Mouse (Mus musculus) MEL (cell line): ENCODE results near the gene 4930568D16Rik. TPM values are rescaled to one million over a fixed set of nuclear protein-coding genes. Genes with fewer than 3 reads are reported as not detected.

ENCODE experiments used
- DNase-seq: peaks from one replicate; pipeline ENCODE4 v3.0.0; 2011; ENCODE audit warnings: low read depth, low spot score
- H3K27ac ChIP-seq: 2 replicates; pipeline ENCODE4 v1.5.1; 2012; ENCODE audit warnings: low read depth, mild to moderate bottlenecking, control low read depth, low read length, moderate library complexity; ENCODE audit not compliant: control insufficient read depth
- H3K27me3 ChIP-seq, 2 experiments: fragments of 150-350 bp in 1 of 2; sonication (generic) in 1 of 2; 2 replicates each; pipeline ENCODE4 v1.6.1; 2012; ENCODE audit warnings: low read length in 2 of 2, mild to moderate bottlenecking in 2 of 2, improper control_type of control experiment in 1 of 2, moderate library complexity in 1 of 2; ENCODE audit not compliant: insufficient read depth in 2 of 2, control insufficient read depth in 1 of 2
- H3K36me3 ChIP-seq, 2 experiments: 2 replicates each; pipeline ENCODE4 v1.6.1; 2012 to 2014; ENCODE audit warnings: low read length in 2 of 2, improper control_type of control experiment in 1 of 2, inconsistent platforms in 1 of 2, mild to moderate bottlenecking in 1 of 2; ENCODE audit not compliant: insufficient read depth in 2 of 2, control insufficient read depth in 1 of 2
- H3K4me1 ChIP-seq, 2 experiments: fragments of 150-350 bp in 1 of 2; sonication (generic) in 1 of 2; 2 replicates each; pipeline ENCODE4 v1.6.1; 2012; ENCODE audit warnings: low read length in 2 of 2, improper control_type of control experiment in 1 of 2, mild to moderate bottlenecking in 1 of 2; ENCODE audit not compliant: insufficient read depth in 2 of 2, control insufficient read depth in 1 of 2
- H3K4me3 ChIP-seq, 2 experiments: fragments of 150-350 bp in 1 of 2; sonication (generic) in 1 of 2; 2 replicates each; pipeline ENCODE4 v1.5.1; 2012; ENCODE audit warnings: low read depth in 2 of 2, low read length in 2 of 2, mild to moderate bottlenecking in 2 of 2, moderate library complexity in 2 of 2, control low read depth in 1 of 2, improper control_type of control experiment in 1 of 2; ENCODE audit not compliant: control insufficient read depth in 1 of 2, insufficient read depth in 1 of 2
- H3K79me2 ChIP-seq: 2 replicates; pipeline ENCODE4 v1.6.1; 2012; ENCODE audit warnings: mild to moderate bottlenecking, low read length, moderate library complexity; ENCODE audit not compliant: control insufficient read depth, poor library complexity, insufficient read depth
- H3K9ac ChIP-seq: 2 replicates; pipeline ENCODE4 v1.6.1; 2012; ENCODE audit warnings: low read depth, mild to moderate bottlenecking, control low read depth, low read length, moderate library complexity; ENCODE audit not compliant: control insufficient read depth, poor library complexity, severe bottlenecking
- H3K9me3 ChIP-seq: fragments of 150-350 bp; sonication (generic); replicated peaks from 2 replicates; pipeline ENCODE4 v1.6.1; 2012; ENCODE audit warnings: mild to moderate bottlenecking, low read length, improper control_type of control experiment, moderate library complexity; ENCODE audit not compliant: insufficient read depth
- BHLHE40 ChIP-seq: IDR thresholded peaks from 2 replicates; pipeline ENCODE4 v1.6.1; 2012; ENCODE audit warnings: low read depth, mild to moderate bottlenecking, inconsistent platforms, low read length, improper control_type of control experiment, borderline replicate concordance
- CHD1 ChIP-seq: IDR thresholded peaks from 2 replicates; pipeline ENCODE4 v1.6.1; 2012; ENCODE audit warnings: low read depth, mild to moderate bottlenecking, inconsistent platforms, low read length, improper control_type of control experiment
- CHD2 ChIP-seq: IDR thresholded peaks from 2 replicates; pipeline ENCODE4 v1.6.1; 2011; ENCODE audit warnings: low read length, improper control_type of control experiment
- ELF1 ChIP-seq: IDR thresholded peaks from 2 replicates; pipeline ENCODE4 v1.6.1; 2014; ENCODE audit warnings: low read depth, mild to moderate bottlenecking, inconsistent platforms, low read length, improper control_type of control experiment, moderate library complexity
- EP300 ChIP-seq, 2 experiments: IDR thresholded peaks; 2 replicates each; pipeline ENCODE4 v1.6.1; 2011; ENCODE audit warnings: improper control_type of control experiment in 2 of 2, low read length in 2 of 2, low read depth in 1 of 2, mild to moderate bottlenecking in 1 of 2
- ETS1 ChIP-seq: IDR thresholded peaks from 2 replicates; pipeline ENCODE4 v1.6.1; 2012; ENCODE audit warnings: low read depth, mild to moderate bottlenecking, inconsistent platforms, low read length, improper control_type of control experiment, moderate library complexity
- GABPA ChIP-seq: IDR thresholded peaks from 2 replicates; pipeline ENCODE4 v1.6.1; 2012; ENCODE audit warnings: low read depth, mild to moderate bottlenecking, inconsistent platforms, low read length, improper control_type of control experiment, moderate library complexity
- GATA1 ChIP-seq: IDR thresholded peaks from 2 replicates; pipeline ENCODE4 v1.6.1; 2011; ENCODE audit warnings: low read depth, low read length, improper control_type of control experiment
- JUND ChIP-seq: IDR thresholded peaks from 2 replicates; pipeline ENCODE4 v1.6.1; 2011; ENCODE audit warnings: low read depth, mild to moderate bottlenecking, improper control_type of control experiment, low read length
- MAZ ChIP-seq: IDR thresholded peaks from 2 replicates; pipeline ENCODE4 v1.6.1; 2012; ENCODE audit warnings: low read depth, mild to moderate bottlenecking, inconsistent platforms, low read length, improper control_type of control experiment
- MEF2A ChIP-seq: IDR thresholded peaks from 2 replicates; pipeline ENCODE4 v1.6.1; 2014; ENCODE audit warnings: low read depth, mild to moderate bottlenecking, inconsistent platforms, low read length, improper control_type of control experiment; ENCODE audit not compliant: poor library complexity, insufficient replicate concordance, severe bottlenecking; ENCODE audit errors: extremely low read depth
- MXI1 ChIP-seq: IDR thresholded peaks from 2 replicates; pipeline ENCODE4 v1.6.1; 2011; ENCODE audit warnings: mild to moderate bottlenecking, low read depth, low read length, improper control_type of control experiment
- MYB ChIP-seq: IDR thresholded peaks from 2 replicates; pipeline ENCODE4 v1.6.1; 2011; ENCODE audit warnings: mild to moderate bottlenecking, low read depth, low read length, improper control_type of control experiment
- MYC ChIP-seq: IDR thresholded peaks from 2 replicates; pipeline ENCODE4 v1.6.1; 2011; ENCODE audit warnings: low read depth, mild to moderate bottlenecking, low read length, improper control_type of control experiment, moderate library complexity
- NRF1 ChIP-seq: IDR thresholded peaks from 2 replicates; pipeline ENCODE4 v1.6.1; 2014; ENCODE audit warnings: low read depth, mild to moderate bottlenecking, inconsistent platforms, low read length, improper control_type of control experiment, moderate library complexity; ENCODE audit not compliant: poor library complexity, insufficient read depth, severe bottlenecking
- POLR2A ChIP-seq, 2 experiments: IDR thresholded peaks; 2 replicates each; pipeline ENCODE4 v1.6.1; 2011 to 2012; ENCODE audit warnings: low read length in 2 of 2, mild to moderate bottlenecking in 2 of 2, control low read depth in 1 of 2, improper control_type of control experiment in 1 of 2, low read depth in 1 of 2, moderate library complexity in 1 of 2; ENCODE audit not compliant: control insufficient read depth in 1 of 2, insufficient read depth in 1 of 2, poor library complexity in 1 of 2
- RAD21 ChIP-seq: IDR thresholded peaks from 2 replicates; pipeline ENCODE4 v1.6.1; 2011; ENCODE audit warnings: mild to moderate bottlenecking, low read depth, low read length, improper control_type of control experiment
- RCOR1 ChIP-seq: IDR thresholded peaks from 2 replicates; pipeline ENCODE4 v1.6.1; 2012; ENCODE audit warnings: low read depth, mild to moderate bottlenecking, inconsistent platforms, low read length, improper control_type of control experiment
- TBP ChIP-seq: IDR thresholded peaks from 2 replicates; pipeline ENCODE4 v1.8.0; 2011; ENCODE audit warnings: low read depth, low read length, improper control_type of control experiment
- TCF12 ChIP-seq: IDR thresholded peaks from 2 replicates; pipeline ENCODE4 v1.6.1; 2014; ENCODE audit warnings: low read depth, mild to moderate bottlenecking, inconsistent platforms, low read length, improper control_type of control experiment, moderate library complexity
- UBTF ChIP-seq: IDR thresholded peaks from 2 replicates; pipeline ENCODE4 v1.6.1; 2012; ENCODE audit warnings: low read depth, mild to moderate bottlenecking, inconsistent platforms, low read length, improper control_type of control experiment, moderate library complexity, borderline replicate concordance; ENCODE audit not compliant: insufficient read depth
- USF1 ChIP-seq: IDR thresholded peaks from 2 replicates; pipeline ENCODE4 v1.6.1; 2014; ENCODE audit warnings: low read depth, mild to moderate bottlenecking, inconsistent platforms, low read length, improper control_type of control experiment, moderate library complexity
- USF2 ChIP-seq, 2 experiments: IDR thresholded peaks; 2 replicates each; pipeline ENCODE4 v1.6.1; 2011 to 2012; ENCODE audit warnings: improper control_type of control experiment in 2 of 2, low read length in 2 of 2, borderline replicate concordance in 1 of 2, inconsistent platforms in 1 of 2, low read depth in 1 of 2, mild to moderate bottlenecking in 1 of 2; ENCODE audit not compliant: insufficient read depth in 1 of 2
- polyA plus RNA-seq, 2 experiments: library from polyadenylated mRNA; stranded (reverse) in 1 of 2; unstranded in 1 of 2; fragments of >175 nt in 1 of 2; fragments of >200 nt in 1 of 2; gene quantifications; 2 replicates each; pipeline versions ENCODE4 v1.2.1 to v1.2.4; 2012; ENCODE audit warnings: low replicate concordance in 2 of 2, low read depth in 1 of 2; ENCODE audit not compliant: insufficient read length in 2 of 2, insufficient read depth in 1 of 2, missing spikeins in 1 of 2
- total RNA-seq: library from RNA; depleted of rRNA; stranded (reverse); fragments of 300-350 nt; gene quantifications from 2 replicates; pipeline ENCODE4 v1.2.3, GENCODE M21; 2012

Gene 4930568D16Rik
- total and polyA plus RNA-seq, 3 experiments, result not detected

DNA sequence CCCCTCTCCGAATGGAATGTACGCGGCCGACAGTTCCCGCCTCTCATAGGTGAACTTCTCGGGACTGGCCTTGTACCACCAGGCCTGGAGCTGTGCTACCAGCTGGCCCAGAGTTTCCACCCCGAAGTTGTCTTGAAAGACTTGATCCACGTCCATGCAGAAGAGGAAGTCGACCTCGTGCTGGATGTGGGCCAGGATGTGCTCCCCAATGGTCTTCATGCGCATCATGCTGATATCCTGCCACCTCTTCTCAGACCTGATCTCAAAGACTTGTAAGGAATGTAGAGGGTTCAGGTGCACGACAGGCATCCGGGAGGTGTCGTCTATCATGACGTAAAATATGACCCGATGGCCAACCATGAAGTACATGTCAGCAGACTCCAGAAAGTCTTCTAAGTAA lies 34.9 kb upstream of the 4930568D16Rik start:
- peak; percentile 74 for DNase-seq
- no peak overlapping the region for H3K4me3 ChIP-seq
- peaks cover 0 to 22% of the 10 kb centered on the region in 2 experiments; a peak in 3 of 4 replicates for H3K4me1 ChIP-seq
- H3K36me3 ChIP-seq, result peaks cover 0 to 6% of the 10 kb centered on the region in 2 experiments; a peak in 3 of 4 replicates
- TF ChIP-seq MYC (peak; percentile 71), EP300 (IDR thresholded peaks at IDR 0.05; ENCODE audit: low read depth in 1 of 2, low read length in 2 of 2) (no peak), TBP (no peak), NRF1 (no peak)
- no peaks in the 10 kb centered on the region for H3K27me3 ChIP-seq
- no peak overlapping the region for H3K27ac ChIP-seq
- H3K9ac ChIP-seq, result no peak overlapping the region
- H3K79me2 ChIP-seq, result no peaks in the 10 kb centered on the region
- no peaks in the 10 kb centered on the region for H3K9me3 ChIP-seq

DNA sequence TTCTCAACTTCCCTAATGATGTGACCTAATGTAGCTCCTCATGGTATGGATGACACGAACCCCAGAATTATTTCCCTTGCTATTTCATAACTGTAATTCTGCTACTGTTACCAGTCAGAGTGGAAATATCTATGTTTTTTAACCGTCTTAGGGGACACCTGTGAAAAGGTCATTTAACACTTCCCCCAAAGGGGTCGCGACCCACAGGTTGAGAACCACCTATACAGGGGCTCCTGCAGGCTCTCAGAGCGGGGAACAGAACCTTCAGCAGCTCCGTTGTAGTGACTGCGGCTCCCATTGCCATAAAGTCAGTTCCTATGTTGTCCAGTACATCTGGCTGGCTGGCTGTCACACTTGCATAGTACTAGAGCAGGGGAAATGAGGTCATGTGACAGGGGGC lies 33.2 kb upstream of the 4930568D16Rik start:
- no peak overlapping the region for H3K4me3 ChIP-seq
- H3K4me1 ChIP-seq, result peaks cover 0 to 22% of the 10 kb centered on the region in 2 experiments; a peak in 3 of 4 replicates
- peaks cover 0 to 6% of the 10 kb centered on the region in 2 experiments; a peak in 3 of 4 replicates for H3K36me3 ChIP-seq
- H3K79me2 ChIP-seq, result no peaks in the 10 kb centered on the region
- no peak for TF ChIP-seq GABPA
- no peak overlapping the region for H3K9ac ChIP-seq
- no peak for DNase-seq
- no peak overlapping the region for H3K27ac ChIP-seq
- H3K27me3 ChIP-seq, result peaks cover 0 to 2% of the 10 kb centered on the region in 2 experiments; a peak in 1 of 4 replicates
- no peaks in the 10 kb centered on the region for H3K9me3 ChIP-seq

DNA sequence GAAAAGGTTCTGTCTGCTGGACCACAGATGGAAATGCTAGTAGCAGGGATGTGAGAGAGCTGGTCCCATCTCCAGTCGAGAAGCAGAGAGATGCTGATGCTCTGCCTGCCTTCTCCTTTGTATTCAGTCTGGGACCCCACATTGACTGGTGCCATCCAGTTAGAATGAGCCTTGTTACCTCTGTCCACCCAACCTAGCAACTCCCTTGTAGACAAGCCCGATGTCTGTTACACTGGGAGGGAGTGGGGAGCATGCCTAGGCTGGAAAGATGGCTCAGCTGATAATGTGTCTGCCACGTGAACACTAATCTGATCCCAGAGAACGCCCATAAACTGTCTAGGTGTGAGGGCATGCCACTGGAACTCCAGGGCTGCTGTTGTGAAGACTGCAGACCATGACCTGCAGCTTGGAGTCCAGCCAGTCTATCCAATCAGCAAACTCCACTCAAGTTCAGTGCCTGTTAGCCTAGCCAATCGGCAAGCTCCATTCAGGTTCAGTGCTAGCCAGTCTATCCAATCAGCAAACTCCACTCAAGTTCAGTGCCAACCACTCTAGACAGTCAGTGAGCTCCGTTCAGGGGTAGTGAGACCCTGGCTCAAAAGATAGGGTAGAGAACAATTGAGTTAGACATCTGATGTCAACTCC lies 30.8 kb upstream of the 4930568D16Rik start:
- Histone ChIP-seq H3K79me2 (no peaks in the 10 kb centered on the region), H3K9me3 (no peaks in the 10 kb centered on the region), H3K4me3 (no peak overlapping the region), H3K9ac (no peak overlapping the region), H3K4me1 (peaks cover 0 to 22% of the 10 kb centered on the region in 2 experiments; a peak in 3 of 4 replicates), H3K36me3 (peaks cover 0 to 6% of the 10 kb centered on the region in 2 experiments; a peak in 3 of 4 replicates), H3K27ac (no peak overlapping the region), H3K27me3 (peaks cover 0 to 8% of the 10 kb centered on the region in 2 experiments; a peak in 1 of 4 replicates)
- DNase-seq, result peak; percentile 76
- no peak for TF ChIP-seq MEF2A
- peak; percentile 51; the same call in 1 of the 2 replicates for TF ChIP-seq USF1
- TF ChIP-seq TBP, result no peak
- TF ChIP-seq MAZ, result no peak
- TF ChIP-seq MYB, result no peak
- no peak for TF ChIP-seq CHD1
- no peak for TF ChIP-seq JUND
- TF ChIP-seq EP300 (IDR thresholded peaks at IDR 0.05; ENCODE audit: low read depth in 1 of 2, low read length in 2 of 2), result no peak
- no peak for TF ChIP-seq ETS1
- TF ChIP-seq MYC, result no peak
- TF ChIP-seq TCF12, result no peak
- no peak for TF ChIP-seq UBTF
- TF ChIP-seq MXI1, result no peak
- no peak for TF ChIP-seq RAD21
- peak; percentile 13; the same call in 1 of the 2 replicates for TF ChIP-seq CHD2
- no peak for TF ChIP-seq BHLHE40
- TF ChIP-seq USF2 (IDR thresholded peaks at IDR 0.05; ENCODE audit: borderline replicate concordance in 1 of 2, insufficient read depth in 1 of 2, low read depth in 1 of 2, low read length in 2 of 2), result no peak
- peak; percentile 25; the same call in 1 of the 2 replicates for TF ChIP-seq GATA1
- TF ChIP-seq ELF1, result no peak
- no peak for TF ChIP-seq POLR2A (IDR thresholded peaks at IDR 0.05; ENCODE audit: control insufficient read depth in 1 of 2, insufficient read depth in 1 of 2, low read depth in 1 of 2, low read length in 2 of 2, poor library complexity in 1 of 2)
- TF ChIP-seq RCOR1, result no peak
